Mouse (Mus musculus) c-Kit-positive CD71-negative TER-119-negative erythroid progenitor cells, embryonic 14.5 days (primary cell): ENCODE results near the gene Epb41l5.

ENCODE experiments used
- DNase-seq: peaks from one replicate; pipeline ENCODE4 v3.0.0-alpha.2; 2013; ENCODE audit warnings: low read depth

The Epb41l5 gene

DNA sequence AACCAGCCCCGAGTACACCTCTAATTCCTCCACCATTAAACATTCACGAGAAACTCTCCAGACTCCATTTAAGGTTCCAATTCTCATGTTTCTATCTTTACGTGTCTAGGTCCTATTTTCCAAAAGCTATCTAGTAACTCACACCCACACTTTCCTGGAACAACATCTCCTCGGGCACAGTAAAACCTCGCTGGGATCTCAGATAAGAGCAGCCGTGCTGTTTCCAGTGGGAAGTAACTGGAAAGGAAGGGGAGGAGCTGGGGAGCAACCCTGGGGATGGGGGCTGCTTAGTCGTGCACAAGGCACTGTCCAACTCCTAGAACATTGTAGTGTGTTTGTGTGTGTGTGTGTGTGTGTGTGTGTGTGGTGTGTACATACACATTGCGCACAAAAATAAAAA lies 146.9 kb downstream of the Epb41l5 start:
- DNase-seq = no peak

DNA sequence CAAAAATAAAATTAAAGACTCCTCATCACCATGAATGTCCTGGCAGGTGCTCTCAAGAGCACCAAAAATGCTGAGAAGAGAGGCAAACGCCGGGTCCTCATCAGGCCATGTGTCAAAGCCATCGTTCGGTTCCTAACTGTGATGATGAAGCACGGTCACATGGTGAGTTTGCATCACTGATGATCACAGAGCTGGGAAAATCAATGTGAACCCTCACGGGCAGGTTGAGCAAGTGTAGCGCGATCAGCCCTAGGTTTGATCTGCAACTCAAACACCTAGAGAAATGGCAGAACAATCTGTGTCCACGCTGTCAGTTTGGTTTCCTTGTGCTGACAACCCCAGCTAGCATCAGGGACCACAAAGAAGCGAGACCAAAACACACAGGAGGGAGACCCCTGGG lies 149.3 kb downstream of the Epb41l5 start:
- DNase-seq = no peak

DNA sequence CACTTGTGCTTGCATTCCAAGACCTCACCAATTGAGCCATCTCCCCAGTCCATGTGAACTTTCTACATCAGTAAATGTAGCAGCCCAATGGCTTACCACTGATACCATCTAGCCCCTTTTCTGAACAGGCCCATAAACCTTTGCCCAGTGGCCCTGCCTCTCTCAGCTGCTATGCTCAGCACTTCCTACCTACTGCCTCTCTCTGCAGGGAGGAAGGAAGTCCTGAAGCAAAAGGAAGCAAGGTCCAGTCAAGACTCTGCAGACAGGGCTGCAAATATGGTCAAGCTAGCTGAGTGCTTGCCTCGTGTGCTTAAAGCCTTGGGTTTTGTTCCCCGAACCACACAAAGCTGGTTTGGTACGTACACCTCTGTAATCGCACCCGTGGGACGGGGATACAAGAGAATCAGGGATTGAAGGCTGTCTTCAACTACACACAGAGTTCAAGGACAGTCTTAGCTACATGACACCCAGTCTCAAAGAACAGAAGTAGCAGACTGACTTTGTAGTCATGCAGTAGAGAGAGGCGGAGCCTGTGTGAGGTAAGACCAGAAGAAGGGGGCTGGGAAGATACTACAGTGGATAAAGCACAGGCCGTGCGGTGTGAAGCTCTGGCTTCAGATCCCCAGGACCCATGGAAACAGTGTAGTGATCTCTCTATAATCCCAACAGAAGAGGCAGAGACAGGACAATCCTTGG lies 150.1 kb downstream of the Epb41l5 start:
- DNase-seq = no peak

DNA sequence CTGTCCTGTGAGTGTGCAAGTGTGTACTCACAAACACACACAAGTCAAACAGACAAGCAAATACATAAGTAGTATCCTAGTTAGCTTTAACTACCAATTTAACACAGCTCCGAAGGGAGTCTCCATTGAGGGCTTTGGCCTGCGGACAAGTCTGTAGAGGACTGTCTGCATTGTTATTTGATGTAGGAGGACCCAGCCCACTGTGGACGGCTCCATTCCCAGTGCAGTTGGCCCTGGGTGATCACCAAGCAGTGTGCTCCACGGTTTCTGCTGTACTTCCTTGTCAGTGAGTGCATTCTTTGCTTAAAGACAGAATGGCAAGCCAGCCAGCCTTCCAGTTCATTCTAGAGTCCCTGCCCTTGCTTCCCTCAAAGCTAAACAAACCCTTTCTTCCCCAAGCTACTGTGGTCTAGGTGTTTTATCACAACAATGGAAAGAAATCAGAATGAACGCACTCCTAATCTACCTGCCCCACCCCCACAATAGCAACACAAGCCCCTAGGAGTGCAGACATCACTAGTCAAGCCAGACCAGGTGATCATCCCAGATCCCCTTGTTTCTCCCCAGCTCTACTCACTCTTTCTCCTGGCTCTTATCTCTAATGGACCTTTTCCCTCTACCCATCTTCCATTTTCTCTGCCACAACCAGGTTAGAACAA lies 151.3 kb downstream of the Epb41l5 start:
- no peak for DNase-seq

DNA sequence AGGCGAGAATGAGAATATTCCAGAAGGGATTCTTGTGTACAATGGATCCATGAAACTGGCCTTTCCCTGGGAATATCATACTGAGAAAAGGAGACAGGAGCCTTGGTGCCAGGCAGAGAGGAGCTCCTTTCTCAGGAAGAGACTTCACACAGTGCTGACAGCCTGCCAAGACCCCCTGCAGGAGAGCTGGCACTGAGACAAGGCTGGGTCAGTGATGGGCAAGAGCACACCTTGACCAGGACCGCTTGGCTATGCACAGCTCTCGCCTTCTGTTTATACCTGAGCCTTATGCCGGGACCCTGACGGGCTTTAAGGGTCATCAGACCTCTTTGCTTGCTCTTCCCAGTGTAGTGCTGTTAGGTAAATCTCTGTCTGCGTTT lies 153.4 kb downstream of the Epb41l5 start:
- DNase-seq = no peak
